Mouse (Mus musculus): ENCODE measurements around the gene Rapgefl1.
A peak's percentile ranks its signal among the peaks of the same experiment; 100 is the strongest.

The Rapgefl1 gene

GRCm38 (mm10) chr11:98850100-98851093 lies 13.8 kb downstream of the Rapgefl1 start:
- DNase-seq (ENCODE audit: extremely low read depth, insufficient read length, low spot score) = no peak

GRCm38 (mm10) chr11:98854116-98854515 lies 17.5 kb downstream of the Rapgefl1 start:
- no peak for DNase-seq (ENCODE audit: extremely low read depth, insufficient read length, low spot score)

- no peak for DNase-seq (ENCODE audit: extremely low read depth, insufficient read length, low spot score)
These were observed 18.1 kb downstream of the Rapgefl1 start for GRCm38 (mm10) chr11:98854659-98855058.

GRCm38 (mm10) chr11:98858759-98859731 lies 22.5 kb downstream of the Rapgefl1 start:
- DNase-seq (ENCODE audit: extremely low read depth, insufficient read length, low spot score) = peak; percentile 50

- peak; percentile 97 for DNase-seq (ENCODE audit: extremely low read depth, insufficient read length, low spot score)
These were observed 26.6 kb downstream of the Rapgefl1 start, which contains the start of gene Wipf2 for GRCm38 (mm10) chr11:98863028-98863750. Gene Wipf2 (plus strand): TSS chr11:98863638.

GRCm38 (mm10) chr11:98863751-98864429 lies 27.3 kb downstream of the Rapgefl1 start:
- no peak for DNase-seq (ENCODE audit: extremely low read depth, insufficient read length, low spot score)

GRCm38 (mm10) chr11:98867293-98867692 lies 30.7 kb downstream of the Rapgefl1 start:
- no peak for DNase-seq (ENCODE audit: extremely low read depth, insufficient read length, low spot score)

GRCm38 (mm10) chr11:98869906-98870305 lies 33.3 kb downstream of the Rapgefl1 start:
- no peak for DNase-seq (ENCODE audit: extremely low read depth, insufficient read length, low spot score)

- DNase-seq (ENCODE audit: extremely low read depth, insufficient read length, low spot score) = no peak
These were observed 34.2 kb downstream of the Rapgefl1 start for GRCm38 (mm10) chr11:98870791-98871190.

GRCm38 (mm10) chr11:98871416-98871815 lies 34.8 kb downstream of the Rapgefl1 start:
- DNase-seq (ENCODE audit: extremely low read depth, insufficient read length, low spot score) = no peak

- no peak for DNase-seq (ENCODE audit: extremely low read depth, insufficient read length, low spot score)
These were observed 35.5 kb downstream of the Rapgefl1 start for GRCm38 (mm10) chr11:98872040-98872439.

GRCm38 (mm10) chr11:98873900-98874299 lies 37.3 kb downstream of the Rapgefl1 start:
- DNase-seq (ENCODE audit: extremely low read depth, insufficient read length, low spot score) = no peak

- no peak for DNase-seq (ENCODE audit: extremely low read depth, insufficient read length, low spot score)
These were observed 40.4 kb downstream of the Rapgefl1 start for GRCm38 (mm10) chr11:98877001-98877400.

GRCm38 (mm10) chr11:98887703-98888102 lies 51.1 kb downstream of the Rapgefl1 start:
- DNase-seq (ENCODE audit: extremely low read depth, insufficient read length, low spot score) = no peak

GRCm38 (mm10) chr11:98889077-98889476 lies 52.5 kb downstream of the Rapgefl1 start:
- no peak for DNase-seq (ENCODE audit: extremely low read depth, insufficient read length, low spot score)

GRCm38 (mm10) chr11:98889977-98890376 lies 53.4 kb downstream of the Rapgefl1 start:
- no peak for DNase-seq (ENCODE audit: extremely low read depth, insufficient read length, low spot score)

GRCm38 (mm10) chr11:98892426-98892825 lies 55.8 kb downstream of the Rapgefl1 start:
- no peak for DNase-seq (ENCODE audit: extremely low read depth, insufficient read length, low spot score)

- no peak for DNase-seq (ENCODE audit: extremely low read depth, insufficient read length, low spot score)
These were observed 64.0 kb downstream of the Rapgefl1 start for GRCm38 (mm10) chr11:98900529-98901125.

- no peak for DNase-seq (ENCODE audit: extremely low read depth, insufficient read length, low spot score)
These were observed 66.1 kb downstream of the Rapgefl1 start for GRCm38 (mm10) chr11:98902621-98903245.
